Mouse (Mus musculus): ENCODE data around the gene 4931428F04Rik. TPM values are rescaled to one million over a fixed set of nuclear protein-coding genes. Genes with fewer than 3 reads are reported as not detected.
"Not testable (repeated sequence)": the region's sequence is repeated elsewhere in the genome, so short reads cannot be mapped to it uniquely, and the experiment has no call there.

4931428F04Rik gene
- total RNA-seq, 2 experiments from 2014 or later: 31.7 to 38.2 TPM

DNA sequence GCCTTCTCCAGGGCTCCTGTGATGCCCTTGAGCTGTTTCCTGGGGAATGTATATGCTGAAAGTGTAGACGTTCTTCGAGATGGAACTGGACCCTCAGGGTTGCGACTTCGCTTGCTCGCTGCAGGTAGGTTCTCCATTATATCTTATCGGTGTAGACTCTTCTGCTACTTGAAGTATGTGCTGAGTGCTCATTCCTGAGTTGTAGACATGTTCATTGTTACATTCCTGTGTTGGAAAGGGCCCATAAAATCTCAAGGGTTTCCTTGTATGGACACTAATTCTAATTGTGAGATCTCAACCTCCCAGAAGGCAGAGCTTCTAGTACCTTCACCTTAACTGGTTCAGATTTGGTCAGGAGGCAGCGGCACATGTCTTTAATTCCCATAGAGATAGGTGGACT, 48.6 kb downstream of the 4931428F04Rik start:
- DNase-seq (ENCODE audit: low spot score in 2 of 2): no peak
- intact Hi-C loops (cut with DNase I): no loop called here

- intact Hi-C loops (cut with DNase I): no loop called here
- DNase-seq (ENCODE audit: low spot score in 2 of 2): no peak
Measured at GRCm38 (mm10) chr8:105237442-105238142, 52.1 kb downstream of the 4931428F04Rik start.

GRCm38 (mm10) chr8:105235206-105235605, 54.5 kb downstream of the 4931428F04Rik start:
- DNase-seq (ENCODE audit: low spot score in 2 of 2): no peak
- intact Hi-C loops (cut with DNase I): no loop called here

- no peak for DNase-seq (ENCODE audit: low spot score in 2 of 2)
- intact Hi-C loops (cut with DNase I): no loop called here
Measured at GRCm38 (mm10) chr8:105233126-105233935, 56.3 kb downstream of the 4931428F04Rik start.

DNA sequence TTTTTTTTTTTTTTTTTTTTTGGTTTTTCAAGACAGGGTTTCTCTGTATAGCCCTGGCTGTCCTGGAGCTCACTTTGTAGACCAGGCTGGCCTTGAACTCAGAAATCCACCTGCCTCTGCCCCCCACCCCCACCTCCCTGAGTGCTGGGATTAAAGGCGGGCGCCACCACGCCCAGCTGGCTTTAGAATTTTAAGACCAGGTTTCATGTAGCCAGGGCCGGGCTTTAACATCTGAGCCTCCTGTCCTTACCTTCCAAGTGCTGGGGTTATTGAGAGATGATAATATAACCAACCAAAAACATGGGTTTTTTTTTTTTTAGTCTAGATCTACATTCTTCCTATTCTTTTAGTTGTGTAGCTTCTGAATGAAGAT, 57.4 kb downstream of the 4931428F04Rik start:
- DNase-seq (ENCODE audit: low spot score in 2 of 2); intact Hi-C loops (cut with DNase I): not testable (repeated sequence)

- DNase-seq (ENCODE audit: low spot score in 2 of 2): no peak
- intact Hi-C loops (cut with DNase I): no loop called here
Measured at GRCm38 (mm10) chr8:105231503-105232320, 58.0 kb downstream of the 4931428F04Rik start.

Small RNA genes within 50 kb of the gene (microRNA-seq; reads per million reads assigned to microRNA genes)
- gene Gm27320 (0 reads per million in 2 experiments), gene Mir328 (4,877 to 6,249 reads per million in 2 experiments)

Other genes with a start within 250 kb of the 4931428F04Rik start
- not detected for gene Ces3a, start 241.3 kb downstream of the 4931428F04Rik start, total RNA-seq (2021)
- gene Ces3b, start 206.1 kb downstream of the 4931428F04Rik start, total RNA-seq (2021): not detected
- gene Ces4a, start 158.1 kb downstream of the 4931428F04Rik start, total RNA-seq (2021): not detected
- 10 to 100 TPM; 20.7 to 23.1 TPM for gene Cbfb, start 119.2 kb downstream of the 4931428F04Rik start, total RNA-seq (2021)
- 10 to 100 TPM; 31.7 to 32.1 TPM for gene D230025D16Rik, start 64.7 kb downstream of the 4931428F04Rik start, total RNA-seq (2021)
- 1 to 10 TPM; 2.6 to 4.8 TPM for gene B3gnt9, start 34.7 kb downstream of the 4931428F04Rik start, total RNA-seq (2021)
- gene Tradd, start 25.3 kb downstream of the 4931428F04Rik start, total RNA-seq (2021): 1 to 10 TPM; 6.7 to 7.9 TPM
- gene Fbxl8, start 25.2 kb downstream of the 4931428F04Rik start, total RNA-seq (2021): under 1 TPM; 0.80 to 0.83 TPM
- 1 to 10 TPM; 1.5 to 2.3 TPM for gene Hsf4, start 20.1 kb downstream of the 4931428F04Rik start, total RNA-seq (2021)
- 1 to 10 TPM; 4.5 to 5.1 TPM for gene Nol3, start 13.7 kb downstream of the 4931428F04Rik start, total RNA-seq (2021)
- gene Exoc3l, start 6.2 kb upstream of the 4931428F04Rik start, total RNA-seq (2021): 1 to 10 TPM; 1.7 to 2.0 TPM
- 10 to 100 TPM; 31.5 to 32.1 TPM for gene E2f4, start 7.8 kb upstream of the 4931428F04Rik start, total RNA-seq (2021)
- under 1 TPM; 0.31 to 0.91 TPM for gene Elmo3, start 15.7 kb upstream of the 4931428F04Rik start, total RNA-seq (2021)
- 1 to 10 TPM; 5.1 to 6.9 TPM for gene Lrrc29, start 36.4 kb upstream of the 4931428F04Rik start, total RNA-seq (2021)
- gene Tmem208, start 36.5 kb upstream of the 4931428F04Rik start, total RNA-seq (2021): 10 to 100 TPM; 42.2 to 43.1 TPM
- 1 to 10 TPM; 2.8 to 2.9 TPM for gene Fhod1, start 58.1 kb upstream of the 4931428F04Rik start, total RNA-seq (2021)
- 10 to 100 TPM; 25.0 to 35.1 TPM for gene Slc9a5, start 59.0 kb upstream of the 4931428F04Rik start, total RNA-seq (2021)
- gene Plekhg4, start 83.4 kb upstream of the 4931428F04Rik start, total RNA-seq (2021): 1 to 10 TPM; 1.7 to 4.9 TPM
- not detected for gene Kctd19, start 123.6 kb upstream of the 4931428F04Rik start, total RNA-seq (2021)
- under 1 TPM in 1 of 2 experiments, not detected in 1; 0.40 TPM for gene Lrrc36, start 123.7 kb upstream of the 4931428F04Rik start, total RNA-seq (2021)
- 10 to 100 TPM; 41.2 to 49.7 TPM for gene Tppp3, start 181.7 kb upstream of the 4931428F04Rik start, total RNA-seq (2021)
- gene Zdhhc1, start 207.0 kb upstream of the 4931428F04Rik start, total RNA-seq (2021): 10 to 100 TPM; 26.8 to 27.5 TPM
- gene Hsd11b2, start 228.9 kb upstream of the 4931428F04Rik start, total RNA-seq (2021): not detected